Mouse (Mus musculus) midbrain, embryonic 12.5 days (tissue): ENCODE data around the gene Nrm. TPM values are rescaled to one million over a fixed set of nuclear protein-coding genes. Genes with fewer than 3 reads are reported as not detected.

Experiments used
- ATAC-seq: fragments of 200-750 bp; cut with Nextera tagmentation; 2 replicates; pipeline ENCODE4 v1.8.0; 2017; ENCODE audit warnings: low read depth, moderate TSS enrichment, moderate library complexity; ENCODE audit not compliant: low FRiP score
- H3K27ac ChIP-seq: fragments of 300-500 bp; sonication (generic); replicated peaks from 2 replicates; pipeline ENCODE4 v1.5.1; 2016; ENCODE audit warnings: mild to moderate bottlenecking
- H3K27me3 ChIP-seq: fragments of 300-500 bp; sonication (generic); 2 replicates; pipeline ENCODE4 v1.6.1; 2016; ENCODE audit warnings: mild to moderate bottlenecking
- H3K36me3 ChIP-seq: fragments of 300-500 bp; sonication (generic); 2 replicates; pipeline ENCODE4 v1.6.1; 2016
- H3K4me1 ChIP-seq: fragments of 300-500 bp; sonication (generic); 2 replicates; pipeline ENCODE4 v1.6.1; 2016
- H3K4me2 ChIP-seq: fragments of 300-500 bp; sonication (generic); replicated peaks from 2 replicates; pipeline ENCODE4 v1.6.1; 2016; ENCODE audit warnings: mild to moderate bottlenecking, moderate library complexity
- H3K4me3 ChIP-seq: fragments of 300-500 bp; sonication (generic); 2 replicates; pipeline ENCODE4 v1.5.1; 2016; ENCODE audit warnings: mild to moderate bottlenecking
- H3K9ac ChIP-seq: fragments of 300-500 bp; sonication (generic); replicated peaks from 2 replicates; pipeline ENCODE4 v1.6.1; 2016; ENCODE audit warnings: mild to moderate bottlenecking, moderate library complexity
- H3K9me3 ChIP-seq: fragments of 300-500 bp; sonication (generic); 2 replicates; pipeline ENCODE4 v1.6.1; 2016; ENCODE audit warnings: mild to moderate bottlenecking
- whole genome bisulfite sequencing: fragments of 180-500 bp; shearing (Covaris S2); methylation state at CpG from one replicate; pipeline ENCODE4 v1.1.7; 2016; 5-methylcytosine and 5-hydroxymethylcytosine counted together
- polyA plus RNA-seq: library from polyadenylated mRNA; unstranded; fragments of >200 nt; fragmentation: Nextera tagmentation; extraction: Ambion mirVana; gene quantifications from 2 replicates; pipeline ENCODE4 v1.2.1, GENCODE M21; 2016

Gene Nrm
- polyA plus RNA-seq = 48.5 and 48.6 TPM in 2 replicates

- H3K4me3 ChIP-seq = peak within 1 kb of the TSS; percentile 66
- peak within 1 kb of the TSS; percentile 66 for H3K4me2 ChIP-seq
- H3K4me1 ChIP-seq = peaks cover 17% of the 10 kb centered on the region
- peaks cover 23% of the 10 kb centered on the region for H3K36me3 ChIP-seq
- H3K9ac ChIP-seq = peak within 1 kb of the TSS; percentile 72
- H3K9me3 ChIP-seq = no peaks in the 10 kb centered on the region
- WGBS = under 1% methylated on average over 47 of the region's 47 CpGs
- H3K27me3 ChIP-seq = no peaks in the 10 kb centered on the region
- ATAC-seq = peak; percentile 88
- peak within 1 kb of the TSS; percentile 95 for H3K27ac ChIP-seq
Observed at GRCm38 (mm10) chr17:35861198-35861857, at the start of gene Nrm. TSS of gene Nrm (plus strand) at chr17:35861318.

- 74% methylated on average over 5 of the region's 5 CpGs for WGBS
- Histone ChIP-seq H3K4me2 (no peak overlapping the region), H3K9me3 (no peaks in the 10 kb centered on the region), H3K4me1 (peaks cover 5% of the 10 kb centered on the region; the same call in 1 of the 2 replicates), H3K36me3 (no peaks in the 10 kb centered on the region), H3K27me3 (no peaks in the 10 kb centered on the region), H3K27ac (no peak overlapping the region), H3K9ac (no peak overlapping the region), H3K4me3 (no peak overlapping the region)
- no peak for ATAC-seq
Observed at GRCm38 (mm10) chr17:35812307-35812706, 48.8 kb upstream of the Nrm start.

GRCm38 (mm10) chr17:35812736-35813135, 48.4 kb upstream of the Nrm start:
- ATAC-seq = no peak
- Histone ChIP-seq H3K9ac (no peak overlapping the region), H3K4me3 (no peak overlapping the region), H3K27me3 (no peaks in the 10 kb centered on the region), H3K4me1 (peaks cover 5% of the 10 kb centered on the region; the same call in 1 of the 2 replicates), H3K4me2 (no peak overlapping the region), H3K9me3 (no peaks in the 10 kb centered on the region), H3K36me3 (no peaks in the 10 kb centered on the region), H3K27ac (no peak overlapping the region)
- WGBS = 78% methylated on average over 6 of the region's 6 CpGs

GRCm38 (mm10) chr17:35813245-35813647, 47.9 kb upstream of the Nrm start:
- WGBS = 80% methylated on average over 7 of the region's 7 CpGs
- Histone ChIP-seq H3K4me2 (no peak overlapping the region), H3K27me3 (no peaks in the 10 kb centered on the region), H3K9ac (no peak overlapping the region), H3K4me1 (peaks cover 5% of the 10 kb centered on the region; the same call in 1 of the 2 replicates), H3K4me3 (no peak overlapping the region), H3K27ac (no peak overlapping the region), H3K36me3 (no peaks in the 10 kb centered on the region), H3K9me3 (no peaks in the 10 kb centered on the region)
- ATAC-seq = no peak

- H3K9ac ChIP-seq = no peak overlapping the region
- no peak overlapping the region for H3K27ac ChIP-seq
- ATAC-seq = no peak
- H3K4me3 ChIP-seq = no peak overlapping the region
- 83% methylated on average over 7 of the region's 7 CpGs for WGBS
- H3K27me3 ChIP-seq = no peaks in the 10 kb centered on the region
- H3K4me1 ChIP-seq = peaks cover 5% of the 10 kb centered on the region; the same call in 1 of the 2 replicates
- no peaks in the 10 kb centered on the region for H3K9me3 ChIP-seq
- no peak overlapping the region for H3K4me2 ChIP-seq
- no peaks in the 10 kb centered on the region for H3K36me3 ChIP-seq
Observed at GRCm38 (mm10) chr17:35813653-35814052, 47.5 kb upstream of the Nrm start.

- Histone ChIP-seq H3K36me3 (no peaks in the 10 kb centered on the region), H3K4me2 (no peak overlapping the region), H3K4me1 (peaks cover 5% of the 10 kb centered on the region; the same call in 1 of the 2 replicates), H3K9me3 (no peaks in the 10 kb centered on the region), H3K4me3 (no peak overlapping the region), H3K27me3 (peaks cover 8% of the 10 kb centered on the region), H3K9ac (no peak overlapping the region), H3K27ac (no peak overlapping the region)
- ATAC-seq = no peak
- 73% methylated on average over 6 of the region's 6 CpGs for WGBS
Observed at GRCm38 (mm10) chr17:35814678-35815077, 46.4 kb upstream of the Nrm start.

- H3K9ac ChIP-seq = no peak overlapping the region
- 73% methylated on average over 7 of the region's 7 CpGs for WGBS
- H3K4me3 ChIP-seq = no peak overlapping the region
- H3K27ac ChIP-seq = no peak overlapping the region
- peaks cover 5% of the 10 kb centered on the region; the same call in 1 of the 2 replicates for H3K4me1 ChIP-seq
- peaks cover 18% of the 10 kb centered on the region for H3K27me3 ChIP-seq
- no peak overlapping the region for H3K4me2 ChIP-seq
- no peaks in the 10 kb centered on the region for H3K36me3 ChIP-seq
- H3K9me3 ChIP-seq = no peaks in the 10 kb centered on the region
- no peak for ATAC-seq
Observed at GRCm38 (mm10) chr17:35815836-35816235, 45.3 kb upstream of the Nrm start.

GRCm38 (mm10) chr17:35816686-35817085, 44.4 kb upstream of the Nrm start:
- peaks cover 13% of the 10 kb centered on the region for H3K4me1 ChIP-seq
- no peak overlapping the region for H3K4me3 ChIP-seq
- H3K36me3 ChIP-seq = no peaks in the 10 kb centered on the region
- no peak overlapping the region for H3K9ac ChIP-seq
- no peak overlapping the region for H3K4me2 ChIP-seq
- WGBS = 44% methylated on average over 9 of the region's 14 CpGs
- H3K27ac ChIP-seq = no peak overlapping the region
- H3K9me3 ChIP-seq = no peaks in the 10 kb centered on the region
- peaks cover 27% of the 10 kb centered on the region for H3K27me3 ChIP-seq
- no peak for ATAC-seq

- Histone ChIP-seq H3K9ac (no peak overlapping the region), H3K4me3 (no peak overlapping the region), H3K36me3 (no peaks in the 10 kb centered on the region), H3K27me3 (peaks cover 32% of the 10 kb centered on the region), H3K9me3 (no peaks in the 10 kb centered on the region), H3K27ac (no peak overlapping the region), H3K4me2 (no peak overlapping the region), H3K4me1 (peaks cover 18% of the 10 kb centered on the region)
- WGBS = 49% methylated on average over 10 of the region's 10 CpGs
- ATAC-seq = no peak
Observed at GRCm38 (mm10) chr17:35817226-35817625, 43.9 kb upstream of the Nrm start.

GRCm38 (mm10) chr17:35820111-35820510, 41.0 kb upstream of the Nrm start:
- Histone ChIP-seq H3K4me2 (no peak overlapping the region), H3K27me3 (peaks cover 33% of the 10 kb centered on the region)
- 86% methylated on average over 5 of the region's 5 CpGs for WGBS

GRCm38 (mm10) chr17:35821439-35822430, 39.4 kb upstream of the Nrm start, which contains the start of gene Ier3:
TSS of gene Ier3 (plus strand) at chr17:35821684.
- no peak for ATAC-seq

More at GRCm38 (mm10) chr17:35820111-35820510, 41.0 kb upstream of the Nrm start:
- H3K9ac ChIP-seq = no peak overlapping the region
- H3K27ac ChIP-seq = no peak overlapping the region
- H3K36me3 ChIP-seq = peaks cover 4% of the 10 kb centered on the region; the same call in 1 of the 2 replicates
- H3K9me3 ChIP-seq = no peaks in the 10 kb centered on the region
- no peak for ATAC-seq
- H3K4me1 ChIP-seq = peaks cover 37% of the 10 kb centered on the region
- no peak overlapping the region for H3K4me3 ChIP-seq

More at GRCm38 (mm10) chr17:35821439-35822430, 39.4 kb upstream of the Nrm start, which contains the start of gene Ier3:
- peaks cover 32% of the 10 kb centered on the region for H3K4me1 ChIP-seq
- H3K4me3 ChIP-seq = peak within 1 kb of the TSS; percentile 72
- H3K4me2 ChIP-seq = peak within 1 kb of the TSS; percentile 87
- no peaks in the 10 kb centered on the region for H3K9me3 ChIP-seq
- H3K27me3 ChIP-seq = peaks cover 33% of the 10 kb centered on the region
- no peak within 1 kb of the TSS; the same call in 1 of the 2 replicates for H3K27ac ChIP-seq
- under 1% methylated on average over 62 of the region's 62 CpGs for WGBS
- H3K9ac ChIP-seq = peak within 1 kb of the TSS; percentile 69
- H3K36me3 ChIP-seq = peaks cover 19% of the 10 kb centered on the region
